Mouse (Mus musculus) E14TG2a.4 (cell line): ENCODE results near the gene Fam3c.

Source experiments
- H3K27me3 ChIP-seq: 2 replicates; pipeline ENCODE4 v1.6.1; 2014; ENCODE audit warnings: low read length, control low read depth; ENCODE audit not compliant: insufficient read depth
- H3K36me3 ChIP-seq: 2 replicates; pipeline ENCODE4 v1.6.1; 2014; ENCODE audit warnings: low read length, control low read depth; ENCODE audit not compliant: insufficient read depth
- H3K4me1 ChIP-seq: replicated peaks from 2 replicates; pipeline ENCODE4 v1.6.1; 2014; ENCODE audit warnings: low read depth, low read length, control low read depth
- H3K4me3 ChIP-seq: replicated peaks from 2 replicates; pipeline ENCODE4 v1.5.1; 2014; ENCODE audit warnings: mild to moderate bottlenecking, low read length
- H3K9me3 ChIP-seq: 2 replicates; pipeline ENCODE4 v1.6.1; 2014; ENCODE audit warnings: low read length, control low read depth
- CTCF ChIP-seq: conservative IDR thresholded peaks from 2 replicates; pipeline ENCODE4 v1.5.1; 2014; ENCODE audit warnings: low read length
- NANOG ChIP-seq: IDR thresholded peaks from 2 replicates; pipeline ENCODE4 v1.6.1; 2014; ENCODE audit warnings: borderline replicate concordance, low read length, mixed read lengths
- POU5F1 ChIP-seq: IDR thresholded peaks from 2 replicates; pipeline ENCODE4 v1.6.1; 2014; ENCODE audit warnings: low read length, borderline replicate concordance

Fam3c gene

GRCm38 (mm10) chr6:22348130-22348529 is 7.9 kb downstream of the Fam3c start:
- H3K4me1 ChIP-seq: peaks cover 100% of the 10 kb centered on the region
- TF ChIP-seq CTCF: no peak
- TF ChIP-seq NANOG: no peak
- no peak for TF ChIP-seq POU5F1
- H3K36me3 ChIP-seq: 0 out of 2 replicates have a peak, but pooled peaks cover 4% of the 10 kb centered on the region
- H3K27me3 ChIP-seq: no peaks in the 10 kb centered on the region
- peak overlapping the region; percentile 33 for H3K4me3 ChIP-seq
- H3K9me3 ChIP-seq: no peaks in the 10 kb centered on the region

GRCm38 (mm10) chr6:22347132-22347902 is 8.7 kb downstream of the Fam3c start:
- H3K36me3 ChIP-seq: 0 out of 2 replicates have a peak, but pooled peaks cover 4% of the 10 kb centered on the region
- H3K27me3 ChIP-seq: no peaks in the 10 kb centered on the region
- H3K4me3 ChIP-seq: peak overlapping the region; percentile 33
- TF ChIP-seq POU5F1 (no peak), NANOG (no peak), CTCF (no peak)
- no peaks in the 10 kb centered on the region for H3K9me3 ChIP-seq
- peaks cover 93% of the 10 kb centered on the region for H3K4me1 ChIP-seq

GRCm38 (mm10) chr6:22344443-22344842 is 11.6 kb downstream of the Fam3c start:
- TF ChIP-seq POU5F1 (no peak), NANOG (no peak), CTCF (no peak)
- Histone ChIP-seq H3K36me3 (peaks cover 17% of the 10 kb centered on the region), H3K27me3 (no peaks in the 10 kb centered on the region), H3K4me1 (peaks cover 87% of the 10 kb centered on the region), H3K9me3 (no peaks in the 10 kb centered on the region), H3K4me3 (no peak overlapping the region)

- peaks cover 85% of the 10 kb centered on the region for H3K4me1 ChIP-seq
- no peaks in the 10 kb centered on the region for H3K9me3 ChIP-seq
- no peaks in the 10 kb centered on the region for H3K27me3 ChIP-seq
- H3K36me3 ChIP-seq: peaks cover 21% of the 10 kb centered on the region
- no peak overlapping the region for H3K4me3 ChIP-seq
- TF ChIP-seq NANOG (no peak), CTCF (no peak), POU5F1 (no peak)
Measured at GRCm38 (mm10) chr6:22343706-22344105, 12.3 kb downstream of the Fam3c start.

- TF ChIP-seq CTCF (no peak), NANOG (no peak), POU5F1 (no peak)
- H3K36me3 ChIP-seq: peaks cover 24% of the 10 kb centered on the region
Measured at GRCm38 (mm10) chr6:22343292-22343691, 12.8 kb downstream of the Fam3c start.

GRCm38 (mm10) chr6:22340779-22341178 is 15.3 kb downstream of the Fam3c start:
- Histone ChIP-seq H3K36me3 (peaks cover 39% of the 10 kb centered on the region), H3K4me1 (peaks cover 64% of the 10 kb centered on the region), H3K27me3 (no peaks in the 10 kb centered on the region), H3K4me3 (no peak overlapping the region), H3K9me3 (no peaks in the 10 kb centered on the region)
- no peak for TF ChIP-seq NANOG
- no peak for TF ChIP-seq CTCF
- TF ChIP-seq POU5F1: no peak

More at GRCm38 (mm10) chr6:22343292-22343691, 12.8 kb downstream of the Fam3c start:
- H3K27me3 ChIP-seq: no peaks in the 10 kb centered on the region
- H3K4me1 ChIP-seq: peaks cover 83% of the 10 kb centered on the region
- no peaks in the 10 kb centered on the region for H3K9me3 ChIP-seq
- H3K4me3 ChIP-seq: no peak overlapping the region

GRCm38 (mm10) chr6:22339763-22340542 is 16.1 kb downstream of the Fam3c start:
- TF ChIP-seq POU5F1: no peak
- TF ChIP-seq CTCF: no peak
- TF ChIP-seq NANOG: no peak
- Histone ChIP-seq H3K9me3 (no peaks in the 10 kb centered on the region), H3K27me3 (no peaks in the 10 kb centered on the region), H3K4me3 (no peak overlapping the region), H3K4me1 (peaks cover 55% of the 10 kb centered on the region), H3K36me3 (peaks cover 45% of the 10 kb centered on the region)

GRCm38 (mm10) chr6:22332548-22332947 is 23.5 kb downstream of the Fam3c start:
- Histone ChIP-seq H3K36me3 (peaks cover 62% of the 10 kb centered on the region), H3K27me3 (no peaks in the 10 kb centered on the region), H3K9me3 (no peaks in the 10 kb centered on the region), H3K4me1 (peaks cover 17% of the 10 kb centered on the region), H3K4me3 (no peak overlapping the region)
- TF ChIP-seq NANOG: no peak
- no peak for TF ChIP-seq CTCF
- TF ChIP-seq POU5F1: no peak
